Mouse (Mus musculus): ENCODE results near the gene Hnf4a. TPM values are rescaled to one million over a fixed set of nuclear protein-coding genes. Genes with fewer than 3 reads are reported as not detected.

The Hnf4a gene
- polyA plus RNA-seq, 1 experiment = not detected

- Histone ChIP-seq H3K4me3 (ENCODE audit: insufficient read depth, low read depth, low read length) (peak overlapping the region; percentile 91), H3K27ac (replicated peaks; ENCODE audit: low read depth, low read length) (peak overlapping the region; percentile 99), H3K4me1 (ENCODE audit: control insufficient read depth, insufficient read depth, insufficient read length, low read length) (peaks cover 2% of the 10 kb centered on the region; the same call in 1 of the 2 replicates)
Observed at GRCm38 (mm10) chr2:163471710-163472465, 34.7 kb upstream of the Hnf4a start.

- Histone ChIP-seq H3K4me1 (ENCODE audit: control insufficient read depth, insufficient read depth, insufficient read length, low read length) (peaks cover 2% of the 10 kb centered on the region; the same call in 1 of the 2 replicates), H3K4me3 (ENCODE audit: insufficient read depth, low read depth, low read length) (peak within 1 kb of the TSS; percentile 91), H3K27ac (replicated peaks; ENCODE audit: low read depth, low read length) (peak within 1 kb of the TSS; percentile 99)
Observed at GRCm38 (mm10) chr2:163472466-163472851, 34.1 kb upstream of the Hnf4a start, which contains the start of gene Fitm2. Gene Fitm2, minus strand, starts transcription at chr2:163472629.

GRCm38 (mm10) chr2:163480191-163480825, 26.3 kb upstream of the Hnf4a start:
- no peak overlapping the region for H3K4me3 ChIP-seq (ENCODE audit: insufficient read depth, low read depth, low read length)
- peaks cover 3% of the 10 kb centered on the region; the same call in 1 of the 2 replicates for H3K4me1 ChIP-seq (ENCODE audit: control insufficient read depth, insufficient read depth, insufficient read length, low read length)
- H3K27ac ChIP-seq (replicated peaks; ENCODE audit: low read depth, low read length) = no peak overlapping the region

- H3K27ac ChIP-seq (replicated peaks; ENCODE audit: low read depth, low read length) = no peak overlapping the region
- no peak overlapping the region for H3K4me3 ChIP-seq (ENCODE audit: insufficient read depth, low read depth, low read length)
- peaks cover 3% of the 10 kb centered on the region; the same call in 1 of the 2 replicates for H3K4me1 ChIP-seq (ENCODE audit: control insufficient read depth, insufficient read depth, insufficient read length, low read length)
Observed at GRCm38 (mm10) chr2:163481539-163482029, 25.0 kb upstream of the Hnf4a start.

- Histone ChIP-seq H3K27ac (replicated peaks; ENCODE audit: low read depth, low read length) (no peak overlapping the region), H3K4me3 (ENCODE audit: insufficient read depth, low read depth, low read length) (no peak overlapping the region), H3K4me1 (ENCODE audit: control insufficient read depth, insufficient read depth, insufficient read length, low read length) (no peaks in the 10 kb centered on the region)
Observed at GRCm38 (mm10) chr2:163487360-163487759, 19.2 kb upstream of the Hnf4a start.

- H3K4me3 ChIP-seq (ENCODE audit: insufficient read depth, low read depth, low read length) = no peak overlapping the region
- no peak overlapping the region for H3K27ac ChIP-seq (replicated peaks; ENCODE audit: low read depth, low read length)
- no peaks in the 10 kb centered on the region for H3K4me1 ChIP-seq (ENCODE audit: control insufficient read depth, insufficient read depth, insufficient read length, low read length)
Observed at GRCm38 (mm10) chr2:163489725-163490291, 16.8 kb upstream of the Hnf4a start.

- H3K27ac ChIP-seq (replicated peaks; ENCODE audit: low read depth, low read length) = no peak overlapping the region
- H3K4me1 ChIP-seq (ENCODE audit: control insufficient read depth, insufficient read depth, insufficient read length, low read length) = no peaks in the 10 kb centered on the region
- no peak overlapping the region for H3K4me3 ChIP-seq (ENCODE audit: insufficient read depth, low read depth, low read length)
Observed at GRCm38 (mm10) chr2:163490656-163491055, 16.0 kb upstream of the Hnf4a start.

GRCm38 (mm10) chr2:163491351-163491750, 15.3 kb upstream of the Hnf4a start:
- Histone ChIP-seq H3K4me3 (ENCODE audit: insufficient read depth, low read depth, low read length) (no peak overlapping the region), H3K4me1 (ENCODE audit: control insufficient read depth, insufficient read depth, insufficient read length, low read length) (no peaks in the 10 kb centered on the region), H3K27ac (replicated peaks; ENCODE audit: low read depth, low read length) (no peak overlapping the region)

- Histone ChIP-seq H3K4me1 (ENCODE audit: control insufficient read depth, insufficient read depth, insufficient read length, low read length) (no peaks in the 10 kb centered on the region), H3K27ac (replicated peaks; ENCODE audit: low read depth, low read length) (no peak within 1 kb of the TSS), H3K4me3 (ENCODE audit: insufficient read depth, low read depth, low read length) (no peak within 1 kb of the TSS)
Observed at GRCm38 (mm10) chr2:163492018-163492417, 14.6 kb upstream of the Hnf4a start, which contains the start of gene R3hdml. Gene R3hdml, plus strand, starts transcription at chr2:163492318.

- Histone ChIP-seq H3K4me3 (ENCODE audit: insufficient read depth, low read depth, low read length) (no peak overlapping the region), H3K27ac (replicated peaks; ENCODE audit: low read depth, low read length) (no peak overlapping the region)
Observed at GRCm38 (mm10) chr2:163493031-163493430, 13.6 kb upstream of the Hnf4a start.

GRCm38 (mm10) chr2:163493976-163494375, 12.6 kb upstream of the Hnf4a start:
- Histone ChIP-seq H3K27ac (replicated peaks; ENCODE audit: low read depth, low read length) (no peak overlapping the region), H3K4me3 (ENCODE audit: insufficient read depth, low read depth, low read length) (no peak overlapping the region), H3K4me1 (ENCODE audit: control insufficient read depth, insufficient read depth, insufficient read length, low read length) (no peaks in the 10 kb centered on the region)

More at GRCm38 (mm10) chr2:163493031-163493430, 13.6 kb upstream of the Hnf4a start:
- H3K4me1 ChIP-seq (ENCODE audit: control insufficient read depth, insufficient read depth, insufficient read length, low read length) = no peaks in the 10 kb centered on the region

- H3K4me1 ChIP-seq (ENCODE audit: control insufficient read depth, insufficient read depth, insufficient read length, low read length) = no peaks in the 10 kb centered on the region
Observed at GRCm38 (mm10) chr2:163494456-163494855, 12.2 kb upstream of the Hnf4a start.

GRCm38 (mm10) chr2:163502219-163502618, 4.4 kb upstream of the Hnf4a start:
- H3K4me1 ChIP-seq (ENCODE audit: control insufficient read depth, insufficient read depth, insufficient read length, low read length) = no peaks in the 10 kb centered on the region
- no peak overlapping the region for H3K4me3 ChIP-seq (ENCODE audit: insufficient read depth, low read depth, low read length)
- no peak overlapping the region for H3K27ac ChIP-seq (replicated peaks; ENCODE audit: low read depth, low read length)

More at GRCm38 (mm10) chr2:163494456-163494855, 12.2 kb upstream of the Hnf4a start:
- no peak overlapping the region for H3K4me3 ChIP-seq (ENCODE audit: insufficient read depth, low read depth, low read length)
- no peak overlapping the region for H3K27ac ChIP-seq (replicated peaks; ENCODE audit: low read depth, low read length)

- H3K4me3 ChIP-seq (ENCODE audit: insufficient read depth, low read depth, low read length) = no peak overlapping the region
- no peak overlapping the region for H3K27ac ChIP-seq (replicated peaks; ENCODE audit: low read depth, low read length)
- H3K4me1 ChIP-seq (ENCODE audit: control insufficient read depth, insufficient read depth, insufficient read length, low read length) = no peaks in the 10 kb centered on the region
Observed at GRCm38 (mm10) chr2:163503191-163503590, 3.4 kb upstream of the Hnf4a start.

- Histone ChIP-seq H3K4me1 (ENCODE audit: control insufficient read depth, insufficient read depth, insufficient read length, low read length) (no peaks in the 10 kb centered on the region), H3K27ac (replicated peaks; ENCODE audit: low read depth, low read length) (no peak overlapping the region), H3K4me3 (ENCODE audit: insufficient read depth, low read depth, low read length) (no peak overlapping the region)
Observed at GRCm38 (mm10) chr2:163525761-163526243, 19.2 kb downstream of the Hnf4a start.
